Mouse (Mus musculus) splenic B cell, adult 2 months (primary cell): Measurements from ENCODE around the gene Ube2s.
"Not testable (repeated sequence)": the region's sequence is repeated elsewhere in the genome, so short reads cannot be mapped to it uniquely, and the experiment has no call there.

Experiments used
- DNase-seq: peaks from one replicate; pipeline ENCODE4 v3.0.0-alpha.2; 2011; ENCODE audit warnings: low read depth, low spot score
- H3K27me3 ChIP-seq: 2 replicates; pipeline ENCODE4 v1.6.1; 2012; ENCODE audit warnings: mild to moderate bottlenecking, low read length, moderate library complexity, mixed read lengths; ENCODE audit not compliant: control insufficient read depth, poor library complexity, insufficient read depth, severe bottlenecking
- H3K36me3 ChIP-seq: 2 replicates; pipeline ENCODE4 v1.6.1; 2012; ENCODE audit warnings: mild to moderate bottlenecking, low read length, moderate library complexity, mixed read lengths; ENCODE audit not compliant: control insufficient read depth, poor library complexity, insufficient read depth, severe bottlenecking

The Ube2s gene

GRCm38 (mm10) chr7:4837639-4838038 is 25.2 kb upstream of the Ube2s start:
- Histone ChIP-seq H3K36me3 (no peaks in the 10 kb centered on the region), H3K27me3 (peaks cover 2% of the 10 kb centered on the region; the same call in 1 of the 2 replicates)
- no peak for DNase-seq

- DNase-seq: peak; percentile 73
- H3K36me3 ChIP-seq: no peaks in the 10 kb centered on the region
- peaks cover 2% of the 10 kb centered on the region; the same call in 1 of the 2 replicates for H3K27me3 ChIP-seq
Observed at GRCm38 (mm10) chr7:4836351-4836792, 24.0 kb upstream of the Ube2s start.

DNA sequence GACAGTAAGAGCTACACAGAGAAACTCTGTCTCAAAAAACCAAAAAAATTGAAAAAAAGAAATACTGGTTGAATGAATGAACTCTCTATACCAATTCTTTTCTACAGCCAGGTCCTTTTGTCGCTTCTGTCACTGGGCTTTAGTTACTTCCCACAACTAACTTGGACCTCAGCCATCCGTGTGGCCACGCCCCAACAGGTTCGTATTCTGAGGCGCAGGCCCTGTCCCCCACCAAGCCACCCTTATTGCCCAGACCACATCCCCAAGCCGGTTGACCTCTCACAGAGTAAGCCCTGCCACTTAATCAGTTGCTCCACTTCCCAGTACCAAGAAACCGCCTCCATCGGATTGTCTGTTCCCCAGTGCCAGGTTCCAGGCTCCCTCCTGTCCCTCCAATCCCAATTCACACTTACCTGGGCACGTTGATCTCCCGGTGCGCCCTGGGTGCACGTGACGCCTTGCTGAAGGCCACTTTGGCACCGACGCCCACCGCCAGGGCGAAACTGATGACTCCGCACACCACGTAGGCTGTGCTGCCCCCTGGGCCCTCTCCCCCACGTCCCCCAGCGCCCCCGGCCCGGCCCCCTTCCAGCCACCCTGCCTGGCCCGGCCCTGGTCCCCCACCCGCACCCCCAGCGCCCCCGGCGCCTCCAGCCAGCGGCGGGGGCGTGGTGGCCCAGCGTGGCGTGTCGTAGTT is 23.4 kb upstream of the Ube2s start:
- no peaks in the 10 kb centered on the region for H3K36me3 ChIP-seq
- DNase-seq: no peak
- H3K27me3 ChIP-seq: peaks cover 2% of the 10 kb centered on the region; the same call in 1 of the 2 replicates

DNA sequence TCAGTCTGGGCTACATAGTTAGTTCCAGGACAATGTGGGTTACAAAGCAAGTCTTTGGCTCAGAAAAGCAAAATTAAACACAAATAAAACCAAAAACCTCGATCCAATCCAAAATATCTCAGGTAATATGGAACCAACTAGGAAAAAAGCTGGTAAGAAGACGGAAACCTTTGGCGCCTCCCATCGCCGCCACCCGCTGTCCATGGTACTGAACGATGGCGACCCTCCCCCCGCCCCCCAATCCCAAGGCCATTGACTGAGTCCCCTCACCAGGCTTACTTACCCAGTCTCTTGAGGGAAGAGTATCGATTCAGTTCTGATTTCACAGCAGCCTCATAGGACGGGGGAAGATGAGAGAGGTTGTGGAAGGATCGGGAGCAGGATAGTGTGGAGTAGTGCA is 18.1 kb upstream of the Ube2s start:
- Histone ChIP-seq H3K27me3 (no peaks in the 10 kb centered on the region), H3K36me3 (no peaks in the 10 kb centered on the region)
- no peak for DNase-seq

GRCm38 (mm10) chr7:4825365-4825764 is 13.0 kb upstream of the Ube2s start:
- DNase-seq: no peak
- no peaks in the 10 kb centered on the region for H3K27me3 ChIP-seq
- no peaks in the 10 kb centered on the region for H3K36me3 ChIP-seq

DNA sequence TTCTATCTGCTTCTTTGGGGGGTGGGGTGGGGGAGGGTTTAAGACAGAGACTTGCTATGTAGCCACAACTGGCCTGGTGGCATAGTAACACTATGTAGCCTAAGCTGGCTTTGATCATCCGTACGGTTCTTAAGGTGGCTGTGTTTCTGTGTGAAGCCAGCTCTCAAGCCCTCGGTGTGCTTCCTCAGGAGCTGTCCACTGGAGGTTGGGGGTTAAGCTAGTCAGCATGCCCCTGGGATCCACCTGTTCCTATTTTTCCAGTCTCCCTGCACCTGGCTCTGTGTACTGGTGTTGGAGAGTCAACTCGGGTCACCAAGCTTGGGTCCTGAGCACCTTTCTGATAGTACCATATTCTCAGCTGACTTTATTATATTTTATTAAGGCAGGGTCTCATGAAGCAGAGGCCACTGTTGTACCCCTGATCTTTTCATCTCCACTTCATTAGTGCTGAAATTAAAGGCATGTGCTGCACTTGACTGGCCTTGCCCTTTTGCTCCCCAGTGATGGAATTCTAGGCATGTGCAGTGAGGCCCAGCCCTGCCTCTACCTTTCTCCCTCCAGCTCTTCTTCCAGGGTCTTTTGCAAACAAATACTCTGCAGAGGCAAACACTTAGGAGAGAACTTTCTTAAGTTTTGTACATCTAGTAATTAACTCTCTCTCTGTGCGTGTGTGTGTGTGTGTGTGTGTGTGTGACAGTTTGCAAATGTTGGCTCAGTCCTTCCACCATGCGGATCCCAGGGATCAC is 9.9 kb upstream of the Ube2s start:
- DNase-seq: no peak
- Histone ChIP-seq H3K27me3 (no peaks in the 10 kb centered on the region), H3K36me3 (no peaks in the 10 kb centered on the region)

DNA sequence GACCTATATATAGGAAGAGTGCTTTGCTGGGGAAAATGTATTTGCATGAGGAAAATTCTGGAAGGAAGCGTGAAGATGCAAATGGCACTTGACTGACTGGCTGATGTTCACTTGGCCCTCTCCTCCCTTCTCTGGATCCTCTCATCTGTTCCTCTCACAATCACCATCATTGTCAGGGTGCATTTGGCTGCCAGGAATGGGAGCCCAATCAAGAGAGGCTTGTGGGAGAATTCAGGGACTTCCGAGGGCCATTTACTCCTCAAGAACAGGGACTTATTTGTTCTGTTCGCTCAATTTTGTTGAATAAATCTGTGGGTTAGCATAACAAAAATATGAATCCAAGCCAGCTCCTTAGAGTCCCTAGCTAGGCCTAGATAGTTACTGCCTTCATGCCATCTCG is 9.3 kb upstream of the Ube2s start:
- Histone ChIP-seq H3K36me3 (no peaks in the 10 kb centered on the region), H3K27me3 (no peaks in the 10 kb centered on the region)
- DNase-seq: no peak

DNA sequence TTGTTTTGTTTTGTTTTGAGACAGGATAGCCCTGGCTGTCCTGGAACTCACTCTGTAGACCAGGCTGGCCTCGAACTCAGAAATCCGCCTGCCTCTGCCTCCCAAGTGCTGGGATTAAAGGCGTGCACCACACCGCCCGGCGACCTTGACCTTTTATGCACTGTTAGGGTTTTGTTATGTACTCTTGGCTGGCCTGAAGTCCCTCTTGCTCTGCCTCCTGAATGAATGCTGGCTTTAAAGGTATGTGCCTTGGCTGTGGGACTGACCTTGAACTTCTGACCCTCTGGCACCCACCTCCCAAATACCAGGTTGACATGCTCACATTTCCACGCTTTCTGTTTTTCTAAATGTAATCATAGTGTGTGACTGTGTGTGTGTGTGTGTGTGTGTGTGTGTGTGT is 8.5 kb upstream of the Ube2s start:
- not testable (repeated sequence) for H3K36me3 ChIP-seq, H3K27me3 ChIP-seq, DNase-seq

GRCm38 (mm10) chr7:4816559-4816958 is 4.2 kb upstream of the Ube2s start:
- no peak for DNase-seq
- no peaks in the 10 kb centered on the region for H3K27me3 ChIP-seq

DNA sequence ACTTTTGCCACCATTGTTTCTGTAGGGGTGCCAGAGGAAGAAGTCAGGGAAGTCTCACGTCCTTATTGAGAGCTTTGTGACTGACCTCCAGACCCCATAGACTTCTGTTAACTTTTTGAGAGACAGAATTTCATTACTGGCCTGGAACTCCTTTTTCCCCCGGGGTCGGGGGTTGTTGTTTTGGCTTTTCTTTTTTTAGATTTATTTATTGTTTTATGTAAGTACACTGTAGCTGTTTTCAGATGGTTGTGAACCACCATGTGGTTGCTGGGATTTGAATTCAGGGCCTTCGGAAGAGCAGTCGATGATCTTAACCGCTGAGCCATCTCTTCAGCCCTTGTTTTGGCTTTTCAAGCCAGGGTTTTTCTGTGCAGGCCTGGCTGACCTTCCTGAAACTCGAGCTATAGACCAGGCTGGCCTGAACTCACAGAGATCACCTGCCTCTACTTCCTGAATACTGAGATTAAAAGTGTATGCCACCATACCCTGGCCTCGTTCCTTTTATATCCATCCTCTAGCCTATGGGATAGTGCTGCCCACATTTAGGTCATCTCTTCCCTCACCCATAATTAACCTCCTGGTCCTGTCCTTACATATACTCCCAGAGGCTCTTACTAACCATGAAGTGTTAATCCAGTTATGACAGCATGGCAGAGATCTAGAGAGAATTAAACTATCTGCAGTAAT is 858 bp upstream of the Ube2s start:
- DNase-seq: no peak
- Histone ChIP-seq H3K36me3 (peaks cover 6% of the 10 kb centered on the region; the same call in 1 of the 2 replicates), H3K27me3 (no peaks in the 10 kb centered on the region)

More at GRCm38 (mm10) chr7:4816559-4816958, 4.2 kb upstream of the Ube2s start:
- no peaks in the 10 kb centered on the region for H3K36me3 ChIP-seq

DNA sequence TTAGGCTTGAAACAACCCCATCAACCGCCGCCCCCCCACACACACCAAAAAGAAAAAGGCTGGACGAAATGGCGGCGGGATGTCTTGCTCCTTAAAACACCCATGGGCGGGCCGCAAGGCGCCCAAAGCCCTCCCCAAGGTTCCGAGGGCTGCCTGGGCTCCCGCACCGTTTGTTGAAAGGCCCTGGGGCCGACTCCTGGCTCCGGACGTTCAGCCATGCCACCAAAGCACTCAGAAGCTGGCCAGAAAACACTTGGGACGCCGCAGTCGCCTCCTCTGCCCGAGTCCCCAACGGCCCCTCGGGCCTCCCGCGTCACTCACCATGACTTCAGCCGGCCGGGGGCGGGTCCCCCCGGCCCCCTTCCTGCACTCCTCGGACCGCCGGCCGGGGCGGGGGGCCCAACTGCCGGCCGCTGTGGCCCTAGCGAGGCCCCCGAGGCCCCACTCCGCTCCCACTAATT is 518 bp downstream of the Ube2s start:
- Histone ChIP-seq H3K27me3 (no peaks in the 10 kb centered on the region), H3K36me3 (peaks cover 11% of the 10 kb centered on the region)
- peak; percentile 51 for DNase-seq

GRCm38 (mm10) chr7:4811131-4811530 is 1.3 kb downstream of the Ube2s start:
- DNase-seq: not testable (repeated sequence)
- peaks cover 11% of the 10 kb centered on the region for H3K36me3 ChIP-seq

GRCm38 (mm10) chr7:4806716-4807115 is 5.7 kb downstream of the Ube2s start:
- H3K36me3 ChIP-seq: peaks cover 13% of the 10 kb centered on the region
- peak; percentile 80 for DNase-seq
- H3K27me3 ChIP-seq: no peaks in the 10 kb centered on the region

More at GRCm38 (mm10) chr7:4811131-4811530, 1.3 kb downstream of the Ube2s start:
- not testable (repeated sequence) for H3K27me3 ChIP-seq

- no peak for DNase-seq
- Histone ChIP-seq H3K36me3 (peaks cover 4% of the 10 kb centered on the region), H3K27me3 (no peaks in the 10 kb centered on the region)
Observed at GRCm38 (mm10) chr7:4802247-4802646, 10.1 kb downstream of the Ube2s start.
